Mouse (Mus musculus): Measurements from ENCODE around the gene Swi5.

GRCm38 (mm10) chr2:32248377-32249361 is 39.2 kb downstream of the Swi5 start:
- no peak for TF ChIP-seq CTCF (IDR thresholded peaks at IDR 0.05; ENCODE audit: borderline replicate concordance, insufficient read depth, low read depth, low read length)
- TF ChIP-seq POLR2A (IDR thresholded peaks at IDR 0.05; ENCODE audit: borderline replicate concordance, insufficient read depth, low read length): no peak

All from cerebellum, adult 2 months (tissue).